In genomic region chr4:127639765-127640164, GRCm38 (mm10) we compare ENCODE assay signal across 15 mouse cellular contexts.
DNase-seq lines count a peak whose midpoint lies in the region; ATAC-seq lines count a peak whose summit lies in the region.
"Had no signal": no experiment of that assay in that cellular context is flagged by ENCODE, and none has a peak within 500 bp of the region (broad histone marks: within the 10 kb centered on the region; RNA-seq: fewer than 3 reads in every experiment).

No protein-coding gene starts in this region.

- no peaks in the 10 kb centered on the region for H3K9me3 ChIP-seq in forebrain, embryonic 10.5 days
- H3K9me3 ChIP-seq in forebrain, embryonic 13.5 days (replicated peaks), result no peaks in the 10 kb centered on the region
- no peaks in the 10 kb centered on the region for H3K9me3 ChIP-seq in hindbrain, embryonic 15.5 days
- H3K9me3 ChIP-seq in midbrain, embryonic 14.5 days (ENCODE audit: control insufficient read depth, low read length), result no peaks in the 10 kb centered on the region
- H3K9me3 ChIP-seq: heart, embryonic 15.5 days; neural tube, embryonic 12.5 days had no signal

- H3K27me3 ChIP-seq in forebrain, embryonic 10.5 days (ENCODE audit: poor library complexity, severe bottlenecking), result no peaks in the 10 kb centered on the region
- no peaks in the 10 kb centered on the region for H3K27me3 ChIP-seq in forebrain, embryonic 13.5 days
- no peaks in the 10 kb centered on the region for H3K27me3 ChIP-seq in hindbrain, embryonic 15.5 days
- H3K27me3 ChIP-seq in midbrain, embryonic 14.5 days (ENCODE audit: control insufficient read depth, insufficient read depth, low read length), result no peaks in the 10 kb centered on the region
- H3K27me3 ChIP-seq: CH12.LX; heart, embryonic 15.5 days; neural tube, embryonic 12.5 days had no signal

- 84% methylated on average over 3 of the region's 3 CpGs for WGBS in forebrain, embryonic 10.5 days
- WGBS in forebrain, embryonic 13.5 days, result 91% methylated on average over 3 of the region's 3 CpGs
- WGBS in hindbrain, embryonic 15.5 days, result 92% methylated on average over 3 of the region's 3 CpGs
- 93% methylated on average over 3 of the region's 3 CpGs for WGBS in midbrain, embryonic 14.5 days

- peaks cover 40% of the 10 kb centered on the region for H3K4me1 ChIP-seq in forebrain, embryonic 10.5 days
- H3K4me1 ChIP-seq in forebrain, embryonic 13.5 days, result peaks cover 32% of the 10 kb centered on the region
- H3K4me1 ChIP-seq in hindbrain, embryonic 15.5 days (replicated peaks), result peaks cover 33% of the 10 kb centered on the region
- H3K4me1 ChIP-seq in midbrain, embryonic 14.5 days (ENCODE audit: control insufficient read depth, insufficient read depth, low read length), result peaks cover 24% of the 10 kb centered on the region
- H3K4me1 ChIP-seq: heart, embryonic 15.5 days had no signal

- DNase-seq in forebrain, embryonic 10.5 days (ENCODE audit: extremely low spot score, low spot score), result no peak
- no peak for DNase-seq in midbrain, embryonic 14.5 days
- no peak for DNase-seq in Muller cell, postnatal 12 days (ENCODE audit: inconsistent ontology term)
- no peak for DNase-seq in cerebellum, postnatal 10 days
- DNase-seq in right cerebral cortex, postnatal 14 days, result no peak
- DNase-seq: cerebellum, adult 11 months; gastrocnemius, postnatal 25 days; liver, postnatal 0 days had no signal

- no peaks in the 10 kb centered on the region for H3K36me3 ChIP-seq in forebrain, embryonic 10.5 days (replicated peaks)
- H3K36me3 ChIP-seq in forebrain, embryonic 13.5 days (ENCODE audit: poor library complexity, severe bottlenecking), result no peaks in the 10 kb centered on the region
- no peaks in the 10 kb centered on the region for H3K36me3 ChIP-seq in hindbrain, embryonic 15.5 days
- no peaks in the 10 kb centered on the region for H3K36me3 ChIP-seq in midbrain, embryonic 14.5 days (ENCODE audit: control insufficient read depth, insufficient read depth, low read length)
- H3K36me3 ChIP-seq: heart, embryonic 15.5 days; neural tube, embryonic 12.5 days had no signal

- peak overlapping the region; percentile 93 for H3K27ac ChIP-seq in forebrain, embryonic 10.5 days
- H3K27ac ChIP-seq in forebrain, embryonic 13.5 days, result peak overlapping the region; percentile 85
- H3K27ac ChIP-seq in hindbrain, embryonic 15.5 days (replicated peaks), result no peak overlapping the region; the same call in 1 of the 2 replicates
- H3K27ac ChIP-seq in midbrain, embryonic 14.5 days (replicated peaks; ENCODE audit: low read depth, low read length), result peak overlapping the region; percentile 21; the same call in 1 of the 2 replicates
- H3K27ac ChIP-seq: heart, embryonic 15.5 days; kidney, postnatal 0 days had no signal

- H3K4me3 ChIP-seq in forebrain, embryonic 10.5 days, result no peak overlapping the region
- H3K4me3 ChIP-seq in forebrain, embryonic 13.5 days, result no peak overlapping the region
- H3K4me3 ChIP-seq in hindbrain, embryonic 15.5 days, result no peak overlapping the region
- no peak overlapping the region for H3K4me3 ChIP-seq in midbrain, embryonic 14.5 days (replicated peaks; ENCODE audit: low read depth, low read length)
- H3K4me3 ChIP-seq: heart, embryonic 15.5 days; neural tube, embryonic 12.5 days had no signal

- ATAC-seq in forebrain, embryonic 13.5 days, result peak; percentile 39; the same call in 1 of the 2 replicates
- peak; percentile 42; the same call in 1 of the 2 replicates for ATAC-seq in hindbrain, embryonic 15.5 days (ENCODE audit: low FRiP score, low read depth)
- peak; percentile 27; the same call in 1 of the 2 replicates for ATAC-seq in midbrain, embryonic 14.5 days (ENCODE audit: low FRiP score, low TSS enrichment)
- ATAC-seq: inflammation-experienced regulatory T-cells, adult 6 months; liver, postnatal 0 days had no signal

- no peak overlapping the region for H3K9ac ChIP-seq in forebrain, embryonic 13.5 days
- H3K9ac ChIP-seq in hindbrain, embryonic 15.5 days, result no peak overlapping the region
- no peak overlapping the region for H3K9ac ChIP-seq in midbrain, embryonic 14.5 days (replicated peaks; ENCODE audit: low read length)
- H3K9ac ChIP-seq: heart, embryonic 15.5 days; liver, postnatal 0 days; neural tube, embryonic 12.5 days had no signal

- no peak overlapping the region for H3K4me2 ChIP-seq in forebrain, embryonic 13.5 days
- H3K4me2 ChIP-seq in hindbrain, embryonic 15.5 days, result no peak overlapping the region
- no peak overlapping the region for H3K4me2 ChIP-seq in midbrain, embryonic 14.5 days (ENCODE audit: low read length)
- H3K4me2 ChIP-seq: heart, embryonic 15.5 days; neural tube, embryonic 12.5 days had no signal
